Mouse (Mus musculus) cerebellum, adult 11-12 months (tissue): Measurements from ENCODE around the gene Rab21.

ENCODE experiments used
- DNase-seq: peaks from one replicate; pipeline ENCODE4 v3.0.0; 2022

The Rab21 gene

DNA sequence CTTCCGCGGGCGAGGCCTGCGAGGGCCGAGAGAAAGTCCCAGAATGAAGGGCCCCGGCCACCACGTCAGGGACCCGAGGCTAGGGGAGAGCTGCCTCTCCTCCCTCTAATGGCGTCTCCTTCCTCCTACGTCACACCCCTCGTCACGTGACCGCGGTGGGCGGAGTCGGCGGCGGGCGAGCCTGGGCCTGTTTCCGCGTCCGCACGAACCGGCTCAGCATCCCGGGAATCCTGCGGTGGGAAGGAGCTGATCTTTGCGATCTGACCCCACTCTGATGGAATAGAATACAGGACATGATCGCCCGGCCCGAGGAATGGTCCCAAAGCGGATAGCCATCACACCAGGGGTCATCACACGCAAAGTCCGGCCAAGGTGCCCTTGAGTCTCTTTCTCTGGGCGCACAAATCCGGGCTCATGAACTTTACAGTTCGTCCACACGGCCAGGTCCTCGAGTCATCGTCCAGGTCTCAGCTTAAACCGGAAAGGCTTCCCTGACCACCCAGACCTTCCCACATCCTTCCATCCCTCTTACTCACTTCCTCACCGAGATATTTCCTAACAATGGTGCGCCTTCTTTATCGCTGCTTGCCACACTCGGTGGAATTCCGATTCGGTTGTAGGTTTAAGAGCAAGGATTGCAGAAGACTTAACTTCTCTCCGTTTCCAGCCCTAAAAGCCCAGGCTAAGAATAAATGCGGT, at the start of gene Rab21:
TSS of gene Rab21 (minus strand) at position 122 of the 699 bp plus-strand sequence.
- peak; percentile 95 for DNase-seq

DNA sequence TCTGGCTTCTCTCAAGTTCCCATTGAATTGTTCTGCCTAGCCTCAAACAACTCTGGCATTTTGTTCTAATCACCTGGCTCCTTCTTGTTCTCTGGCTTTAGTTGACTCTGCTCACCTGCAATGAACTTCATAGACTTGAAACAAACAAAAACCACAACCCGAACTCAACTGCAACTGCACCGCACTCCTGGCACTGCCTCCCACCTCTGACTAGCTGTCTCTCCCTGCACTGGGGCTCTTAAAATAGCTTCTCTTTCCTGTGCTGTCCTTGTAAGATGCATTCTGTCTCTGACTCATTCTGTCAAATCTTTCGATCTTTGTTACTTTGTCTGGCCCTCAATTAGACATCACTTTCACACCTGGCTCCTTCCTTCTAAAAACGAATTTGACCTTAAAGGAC, 47.8 kb upstream of the Rab21 start:
- DNase-seq, result no peak

DNA sequence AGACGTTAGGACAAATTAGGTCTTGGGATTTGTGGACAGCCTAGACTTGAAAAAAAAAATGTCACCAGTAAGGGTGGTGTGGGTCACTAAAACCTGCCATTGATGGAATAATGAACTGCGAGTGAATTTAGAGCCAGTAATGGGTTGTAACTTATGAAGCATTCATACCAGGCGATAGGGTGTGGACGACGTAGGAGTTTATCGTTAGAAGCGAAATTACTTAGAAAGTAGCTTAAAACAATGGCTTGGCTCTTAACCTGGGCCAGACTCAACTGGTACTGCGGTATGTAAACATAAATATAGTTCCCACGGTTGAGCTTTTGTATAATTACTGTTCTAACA, 47.2 kb upstream of the Rab21 start:
- DNase-seq, result no peak

DNA sequence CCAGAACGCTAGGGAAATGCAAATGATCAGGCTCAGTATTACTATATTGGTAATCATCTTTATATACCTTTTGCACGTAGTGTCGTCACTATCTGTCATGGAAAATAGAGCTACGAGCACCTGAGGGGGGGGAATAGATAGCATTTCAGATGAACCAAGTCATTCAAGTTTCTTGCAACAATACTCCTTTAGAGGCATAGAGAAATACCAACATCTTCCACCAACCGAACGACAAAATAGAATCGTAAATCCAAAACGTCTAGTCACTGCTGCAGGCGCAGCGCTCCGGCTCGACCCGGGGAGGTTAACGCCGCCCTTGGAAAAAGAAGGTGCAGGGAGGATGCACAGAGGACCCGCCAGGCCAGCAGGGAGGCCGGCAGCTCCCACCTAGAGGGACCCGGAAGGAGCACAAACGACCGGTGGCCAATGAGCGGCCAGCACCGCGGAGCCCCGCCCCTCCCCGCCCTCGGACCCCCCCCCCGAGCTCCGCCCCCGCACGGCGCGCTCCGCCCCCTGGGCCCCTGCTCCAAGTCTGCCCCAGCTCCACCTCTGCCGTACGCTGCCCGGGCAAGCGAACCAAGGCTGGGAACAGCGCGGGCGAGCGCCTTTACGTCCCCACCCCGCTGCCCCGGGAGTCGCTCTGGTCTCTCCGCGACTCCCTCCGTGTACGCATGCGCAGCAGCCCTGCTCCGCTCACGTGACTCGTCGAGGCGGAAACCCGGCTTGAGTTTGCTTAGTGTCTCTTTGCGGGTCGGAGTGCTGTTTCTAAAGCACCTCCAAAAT, 46.6 kb upstream of the Rab21 start, which contains the start of gene Tmem19:
TSS of gene Tmem19 (minus strand) at position 662 of the 783 bp plus-strand sequence.
- DNase-seq, result peak; percentile 99

DNA sequence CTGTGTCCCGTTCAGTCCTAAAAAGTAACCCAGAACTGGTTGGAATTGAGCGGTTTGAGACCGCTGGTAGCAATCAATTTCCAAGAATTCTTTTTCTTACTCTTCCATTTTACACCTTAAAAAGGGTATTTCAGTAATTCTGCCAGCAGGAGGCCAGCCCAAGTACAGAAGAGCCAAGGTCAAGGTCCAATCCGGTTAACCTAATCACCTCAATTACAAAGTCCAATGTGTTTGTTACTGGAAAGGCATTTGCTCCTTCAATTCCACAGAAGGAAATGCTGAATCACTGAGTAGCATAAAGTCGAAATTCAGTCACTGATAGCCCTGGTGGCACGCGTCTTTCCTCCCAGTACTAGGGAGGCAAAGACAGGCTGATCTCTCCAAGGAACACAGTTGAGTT, 43.7 kb upstream of the Rab21 start:
- no peak for DNase-seq

DNA sequence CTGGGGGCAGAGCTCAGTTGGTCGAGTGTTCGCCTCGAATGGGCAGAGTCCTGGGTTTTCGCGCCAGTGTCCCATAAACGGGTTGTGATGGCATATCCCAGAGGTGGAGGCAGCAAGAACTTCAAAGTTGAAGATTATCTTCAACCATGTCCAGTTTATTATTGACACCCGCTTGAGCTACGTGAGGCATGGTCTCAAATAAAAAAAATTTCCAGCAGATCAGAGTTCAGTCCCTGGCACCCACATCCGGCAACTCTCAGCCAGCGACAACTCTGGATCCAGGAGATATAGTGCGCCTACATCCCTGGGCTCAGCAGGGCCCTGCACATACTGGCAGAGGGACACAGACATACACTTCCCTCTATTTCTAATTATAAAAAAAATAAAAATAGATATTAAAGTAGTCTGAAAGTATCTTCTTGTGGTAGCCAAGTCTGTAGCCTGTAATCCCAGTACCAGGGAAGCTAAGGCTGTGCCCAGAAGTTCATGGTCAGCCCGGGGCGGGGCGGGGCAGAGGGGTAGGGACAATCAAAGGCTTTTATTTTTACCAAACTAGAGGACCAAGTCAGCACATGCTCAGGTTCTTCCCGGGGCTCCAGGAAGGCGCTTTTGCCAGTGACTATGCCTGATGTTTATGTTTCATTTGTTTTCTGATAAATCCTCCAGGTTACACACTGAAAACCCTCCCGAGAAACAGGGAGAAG, 43.0 kb upstream of the Rab21 start:
- DNase-seq, result no peak

DNA sequence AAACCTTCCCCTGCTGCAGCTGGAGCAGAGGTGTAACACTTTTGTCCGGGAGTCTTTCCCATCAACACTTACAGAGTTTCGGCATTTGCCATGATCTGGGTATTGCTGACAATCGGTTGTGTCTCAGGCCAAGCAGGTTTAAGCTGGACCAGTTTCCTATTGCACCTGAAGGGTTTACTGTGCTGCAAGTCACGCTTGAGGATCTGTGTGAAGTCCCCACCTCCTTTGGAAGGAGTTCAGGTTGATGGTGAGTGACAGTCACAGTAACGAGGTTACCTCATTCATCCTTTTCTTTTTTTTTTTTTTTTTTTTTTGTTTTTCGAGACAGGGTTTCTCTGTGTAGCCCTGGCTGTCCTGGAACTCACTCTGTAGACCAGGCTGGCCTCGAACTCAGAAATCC, 40.7 kb upstream of the Rab21 start:
- DNase-seq, result no peak

DNA sequence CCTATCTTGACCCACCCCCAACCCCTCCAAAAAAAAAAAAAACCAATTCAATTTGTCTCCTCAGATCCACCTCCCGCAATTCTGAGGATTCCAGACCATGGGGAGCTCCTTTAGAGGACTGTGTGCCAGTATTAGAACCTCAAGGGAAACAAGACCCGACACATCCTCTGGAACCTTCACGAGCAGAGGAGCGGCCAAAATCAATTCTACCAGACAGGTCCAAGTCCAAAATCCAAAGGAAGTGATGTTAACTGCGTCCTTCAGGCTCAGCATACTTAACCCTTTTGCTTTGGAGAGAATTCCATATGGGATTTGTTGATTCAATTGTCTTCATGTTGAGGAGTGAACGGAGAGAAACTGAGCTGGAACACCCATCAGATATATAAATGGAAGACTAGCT, 39.6 kb upstream of the Rab21 start:
- DNase-seq, result no peak

DNA sequence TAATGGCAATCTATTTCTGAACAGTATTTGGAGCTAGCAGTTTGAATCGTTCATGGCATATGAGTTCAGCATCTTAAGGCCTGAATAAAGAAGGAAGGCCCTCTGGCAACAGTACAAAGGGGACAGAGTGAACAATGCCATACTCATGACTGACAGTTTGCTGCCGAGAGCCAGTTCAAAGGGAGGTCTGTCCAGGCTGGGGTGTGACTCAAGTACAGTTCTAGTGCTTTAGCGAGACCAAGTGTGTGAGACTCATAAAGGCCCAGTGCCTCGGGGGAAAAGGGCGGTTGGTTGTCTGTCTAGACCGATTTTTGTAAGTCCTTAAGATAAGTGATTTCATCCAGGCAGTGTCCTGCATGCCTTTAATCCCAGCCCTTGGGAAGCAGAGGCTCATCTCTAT, 39.2 kb upstream of the Rab21 start:
- no peak for DNase-seq

DNA sequence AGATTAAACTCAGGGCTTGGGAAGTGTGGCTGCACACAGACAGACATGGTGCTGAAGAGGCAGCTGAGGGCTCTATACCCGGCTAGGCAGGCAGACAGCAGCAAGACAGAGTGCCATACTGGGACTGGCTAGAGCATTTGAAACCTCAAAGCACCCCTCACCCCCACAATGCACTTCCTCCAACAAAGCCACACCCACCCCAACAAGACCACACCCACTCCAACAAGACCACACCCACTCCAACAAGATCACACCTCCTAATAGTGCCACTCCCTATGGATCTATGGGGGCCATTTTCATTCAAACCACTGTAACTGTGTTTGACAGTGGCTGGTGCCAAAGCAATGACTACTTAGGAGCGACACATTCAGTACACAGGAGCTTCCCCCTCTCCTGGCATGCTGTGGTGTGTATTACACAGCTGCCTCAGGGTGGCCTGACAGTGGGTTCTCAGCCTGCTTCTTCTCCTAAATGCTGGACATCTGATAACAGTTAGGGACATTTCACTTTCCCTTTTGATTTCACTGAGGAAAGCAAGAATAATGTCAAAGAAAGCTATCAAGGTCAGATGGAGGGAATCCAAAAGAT, 35.5 kb upstream of the Rab21 start:
- DNase-seq, result no peak

DNA sequence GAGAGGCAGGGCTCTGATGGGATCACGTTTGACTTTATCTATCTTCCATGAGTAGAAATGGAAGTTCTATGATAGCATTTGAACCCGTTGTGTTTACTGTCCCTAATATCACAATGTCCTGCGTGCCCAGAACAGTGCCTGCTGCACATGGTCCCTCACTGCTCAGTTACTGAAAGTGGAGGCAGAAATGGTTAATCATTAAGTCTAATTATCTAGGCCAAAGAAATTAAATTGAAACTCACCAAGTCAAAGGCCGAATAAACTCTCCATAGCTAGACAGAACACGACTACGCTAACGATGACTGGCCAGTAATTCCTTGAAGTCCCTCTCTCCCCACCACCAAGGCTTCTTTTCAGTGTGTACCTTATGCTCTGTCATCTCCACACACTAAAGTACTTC, 34.1 kb upstream of the Rab21 start:
- DNase-seq, result no peak

DNA sequence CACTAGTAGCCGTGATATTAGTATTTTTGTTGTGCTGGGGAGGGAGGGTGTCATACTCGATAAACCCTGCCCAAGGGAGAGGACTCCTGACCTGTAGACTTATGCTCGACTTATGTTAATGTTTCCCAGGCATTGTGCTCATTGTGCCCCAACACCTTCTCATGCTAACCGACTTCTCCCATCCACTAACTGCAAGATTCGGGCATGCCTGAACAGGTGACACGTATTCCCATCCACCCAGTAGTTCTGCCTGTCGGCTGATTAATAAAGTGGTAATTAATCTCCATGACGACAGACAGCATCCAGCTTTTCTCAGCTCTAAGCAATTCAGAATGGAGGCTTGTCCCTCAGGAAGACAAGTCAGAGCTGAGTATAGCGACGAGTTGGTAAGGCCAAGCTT, 33.6 kb upstream of the Rab21 start:
- DNase-seq, result no peak

DNA sequence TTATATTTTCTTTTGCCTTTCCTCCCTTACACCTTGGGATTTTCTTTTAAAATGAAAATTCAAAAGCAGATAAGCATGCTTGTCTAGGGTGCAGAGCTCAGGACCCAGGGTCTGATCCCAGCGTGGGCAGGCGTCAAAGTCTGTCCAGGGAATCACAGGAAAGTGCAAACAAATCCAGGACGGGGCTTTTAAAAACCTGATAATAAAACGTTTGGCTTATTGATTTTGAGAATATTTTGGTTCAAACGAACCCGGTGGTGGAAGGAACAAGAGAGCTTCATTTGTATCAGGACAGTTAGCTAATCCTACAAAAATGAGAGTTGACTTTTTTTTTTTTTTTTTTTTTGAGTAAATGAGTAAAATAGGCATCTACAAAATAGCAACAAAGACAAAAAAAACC, 32.7 kb upstream of the Rab21 start:
- DNase-seq, result no peak

DNA sequence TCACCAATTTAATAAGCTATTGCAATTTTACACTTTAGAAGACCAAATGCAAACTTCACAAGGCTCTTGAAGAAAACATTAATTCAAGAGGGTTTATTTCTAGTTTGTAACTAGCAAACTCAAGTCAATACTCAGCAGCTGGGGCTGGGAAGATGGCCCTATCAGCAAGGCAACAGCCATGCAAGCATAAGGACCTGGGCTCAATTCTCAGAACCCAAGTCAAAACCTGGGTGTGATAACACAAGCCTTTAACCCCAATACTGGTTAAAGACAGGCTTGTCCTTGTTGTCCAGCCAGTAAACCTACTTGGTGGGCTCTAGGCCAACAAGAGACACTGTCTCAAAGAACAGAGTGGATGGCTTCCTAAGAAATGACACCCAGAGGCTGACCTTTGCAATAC, 31.1 kb upstream of the Rab21 start:
- DNase-seq, result no peak

DNA sequence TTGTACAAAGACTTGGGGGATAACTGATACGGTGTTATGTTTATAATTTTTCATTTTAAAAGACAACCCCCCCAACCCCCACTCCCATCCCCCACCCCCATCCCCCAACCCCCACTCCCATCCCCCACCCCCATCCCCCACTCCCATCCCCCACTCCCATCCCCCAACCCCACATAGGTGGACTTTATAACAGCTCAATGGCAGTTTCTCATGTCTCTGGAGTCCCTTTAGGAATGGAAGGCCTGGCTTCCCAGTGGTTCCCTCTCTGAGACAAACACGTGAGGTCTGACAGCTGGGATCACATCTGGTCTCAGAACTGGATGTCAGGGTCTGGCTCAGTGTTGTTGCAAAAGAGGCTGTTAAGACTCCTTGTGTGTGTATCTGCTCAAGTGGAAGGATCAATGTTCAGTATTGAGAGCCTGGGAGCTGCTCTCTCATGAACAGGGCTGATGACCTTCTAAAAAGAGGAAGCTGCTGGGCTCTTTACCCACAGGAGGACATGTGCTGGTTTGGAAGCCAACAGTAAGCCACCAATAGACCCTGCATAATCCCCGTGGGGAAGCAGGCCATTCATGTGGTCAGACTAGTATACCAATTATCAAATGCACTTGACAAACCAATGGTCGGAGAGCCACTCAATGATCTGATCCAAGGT, 27.5 kb upstream of the Rab21 start:
- no peak for DNase-seq

DNA sequence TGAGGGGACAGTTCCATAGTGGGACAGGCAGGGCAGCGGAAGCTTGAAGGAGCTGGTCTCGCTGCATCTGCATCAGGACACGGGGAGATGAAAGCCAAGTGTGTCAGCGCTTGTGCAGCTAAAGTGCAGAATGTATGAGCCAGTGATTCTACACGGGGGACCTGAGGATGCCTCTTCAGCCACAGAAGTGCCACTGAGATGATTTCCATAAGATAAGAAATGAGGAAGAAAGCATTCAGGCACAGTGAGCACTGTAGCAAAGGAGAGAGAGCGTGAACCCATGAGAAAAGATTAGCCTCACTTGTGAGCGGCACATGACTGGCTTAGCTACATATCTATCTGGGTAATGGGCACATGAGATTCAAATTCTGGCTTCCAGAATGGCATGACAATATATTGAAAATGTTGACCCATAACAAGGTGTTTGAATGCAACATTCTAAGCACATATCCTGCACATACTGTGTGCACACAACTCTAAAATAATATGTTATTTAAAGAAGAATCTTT, 24.5 kb upstream of the Rab21 start:
- DNase-seq, result no peak

DNA sequence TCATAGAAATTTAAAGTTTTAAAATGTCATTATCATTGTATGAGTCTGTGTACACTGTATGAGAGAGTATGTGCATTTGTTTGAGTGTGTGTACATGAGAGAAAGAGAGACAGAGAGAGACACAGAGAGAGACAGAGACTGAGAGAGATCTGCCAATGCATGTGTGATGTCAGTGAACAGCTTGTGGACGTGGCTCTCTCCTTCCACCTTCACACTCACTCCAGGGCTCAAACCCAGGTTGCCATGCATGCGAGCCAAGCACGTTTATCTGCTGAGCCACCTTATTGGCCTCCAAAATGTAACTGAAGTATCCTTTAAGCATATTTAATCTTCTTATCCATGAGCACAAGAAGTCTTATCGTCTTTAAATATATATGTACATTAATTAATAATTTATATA, 21.5 kb upstream of the Rab21 start:
- no peak for DNase-seq

DNA sequence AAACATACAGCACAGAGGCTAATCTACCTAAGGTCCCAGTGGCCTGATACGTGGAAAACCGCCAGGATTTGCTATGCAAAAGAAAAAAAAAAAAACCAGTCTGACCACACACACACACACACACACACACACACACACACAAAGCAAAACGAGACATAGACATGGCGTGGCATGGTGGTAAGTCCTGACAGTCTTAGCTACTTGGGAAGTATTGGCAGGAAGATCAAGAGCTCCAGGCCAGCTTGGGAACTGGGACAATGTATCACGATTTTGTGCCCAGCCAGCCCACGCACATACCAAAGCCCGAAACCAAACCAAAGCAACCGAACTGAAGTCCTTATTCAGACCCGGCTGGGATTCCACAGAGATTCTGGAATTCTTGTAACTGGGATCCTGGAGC, 18.1 kb upstream of the Rab21 start:
- DNase-seq, result no peak

DNA sequence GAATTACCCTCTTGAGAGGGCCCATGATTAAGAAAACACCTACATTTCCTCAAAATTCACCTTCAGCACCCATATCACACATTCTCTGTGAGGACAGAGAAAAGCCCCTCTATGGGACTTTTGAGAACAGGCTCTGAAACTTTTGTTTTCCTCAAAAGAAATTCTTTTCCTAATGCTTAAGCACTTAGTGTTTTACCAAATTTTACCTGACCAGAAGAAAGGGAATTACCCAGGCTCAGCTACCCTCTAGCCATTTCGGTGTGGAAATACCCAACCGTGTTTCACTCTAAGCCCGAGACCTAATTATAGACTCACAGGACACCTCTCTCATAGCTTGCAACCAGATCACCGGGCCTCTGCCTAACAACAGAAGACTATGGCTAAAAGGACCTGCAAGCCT, 17.6 kb upstream of the Rab21 start:
- no peak for DNase-seq

DNA sequence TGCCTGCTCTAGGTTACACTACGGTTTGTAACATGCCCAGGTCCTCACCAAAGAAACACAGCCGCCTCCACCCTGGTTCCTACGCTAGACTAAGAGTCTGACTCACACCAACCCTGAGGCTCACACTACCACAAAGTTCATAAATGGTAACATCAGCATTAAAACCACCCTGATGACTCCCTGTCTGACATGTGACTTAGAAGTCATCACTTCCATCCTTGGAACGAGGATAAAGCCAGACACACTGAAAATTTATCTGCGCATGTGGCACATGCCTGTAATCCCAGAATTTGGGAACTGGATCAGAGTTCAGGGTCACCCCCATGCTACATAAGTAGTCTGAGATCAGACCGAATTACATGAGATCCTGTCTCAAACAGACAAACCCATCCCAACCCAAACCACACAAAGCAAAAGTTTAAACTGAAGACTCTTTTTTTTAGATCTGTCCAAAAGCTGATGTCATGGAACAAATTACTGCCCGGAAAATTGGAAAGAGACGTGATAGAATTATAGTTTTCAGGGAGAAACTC, 17.1 kb upstream of the Rab21 start:
- DNase-seq, result no peak

DNA sequence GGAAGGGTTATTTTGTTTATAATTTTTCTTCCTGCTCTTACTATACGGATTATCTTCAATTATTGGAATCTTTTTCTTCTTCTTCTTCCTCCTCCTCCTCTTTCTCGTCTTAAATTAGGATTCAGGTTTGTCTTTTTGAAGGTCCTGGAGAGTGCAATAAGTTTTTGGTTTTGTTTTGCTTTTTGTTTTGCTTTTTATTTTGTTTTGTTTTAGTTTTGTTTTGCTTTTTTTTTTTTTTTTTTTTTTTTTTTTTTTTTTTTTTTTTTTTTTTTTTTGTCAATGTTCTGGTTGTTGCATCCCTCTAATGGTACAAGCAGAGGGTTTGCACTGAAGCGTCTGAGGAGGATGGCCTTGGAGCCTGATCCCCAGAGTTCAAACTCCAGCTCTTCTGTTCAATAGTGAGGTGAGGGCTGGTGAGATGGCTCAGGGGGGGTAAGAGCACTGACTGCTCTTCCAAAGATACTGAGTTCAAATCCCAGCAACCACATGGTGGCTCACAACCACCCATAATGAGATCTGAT, 13.7 kb upstream of the Rab21 start:
- DNase-seq, result no peak

DNA sequence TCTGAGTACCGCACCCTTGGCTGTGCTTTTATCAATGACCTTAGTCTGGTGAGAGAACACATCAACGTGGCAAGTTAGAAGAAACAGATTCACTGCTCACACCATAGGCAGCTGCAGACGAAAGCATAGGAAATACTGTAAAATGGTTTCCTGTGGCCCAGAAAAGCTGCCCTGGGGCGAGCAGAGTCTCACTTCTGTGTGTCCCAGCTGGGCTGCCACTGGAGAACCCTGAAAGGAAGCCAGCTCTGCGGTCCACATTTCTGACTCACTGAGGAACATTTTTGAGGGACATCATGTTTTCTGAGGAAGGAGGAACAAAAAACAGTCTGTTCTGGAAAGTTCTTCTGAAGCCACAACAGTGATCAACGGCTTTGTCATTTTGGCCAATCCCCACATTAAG, 13.1 kb upstream of the Rab21 start:
- no peak for DNase-seq
